Mouse (Mus musculus) heart, embryonic 10.5 days (tissue): ENCODE measurements around the gene Wwox. TPM values are rescaled to one million over a fixed set of nuclear protein-coding genes. Genes with fewer than 3 reads are reported as not detected.

Experiments used
- DNase-seq: peaks from one replicate; pipeline ENCODE4 v3.0.0-alpha.2; 2017; ENCODE audit warnings: low spot score
- H3K27ac ChIP-seq: fragments of 300-500 bp; sonication (generic); 2 replicates; pipeline ENCODE4 v1.5.1; 2016; ENCODE audit warnings: mild to moderate bottlenecking
- H3K27me3 ChIP-seq: fragments of 300-500 bp; sonication (generic); 2 replicates; pipeline ENCODE4 v1.6.1; 2016; ENCODE audit warnings: mild to moderate bottlenecking; ENCODE audit not compliant: poor library complexity, insufficient read depth, severe bottlenecking
- H3K36me3 ChIP-seq: fragments of 300-500 bp; sonication (generic); 2 replicates; pipeline ENCODE4 v1.6.1; 2016; ENCODE audit warnings: mild to moderate bottlenecking, moderate library complexity
- H3K4me1 ChIP-seq: fragments of 300-500 bp; sonication (generic); 2 replicates; pipeline ENCODE4 v1.6.1; 2016; ENCODE audit warnings: mild to moderate bottlenecking
- H3K4me3 ChIP-seq: fragments of 300-500 bp; sonication (generic); 2 replicates; pipeline ENCODE4 v1.5.1; 2016; ENCODE audit warnings: mild to moderate bottlenecking, moderate library complexity
- H3K9me3 ChIP-seq: fragments of 300-500 bp; sonication (generic); 2 replicates; pipeline ENCODE4 v1.6.1; 2016; ENCODE audit warnings: mild to moderate bottlenecking, moderate library complexity
- WGBS: fragments of 180-500 bp; shearing (Covaris S2); methylation state at CpG from one replicate; pipeline ENCODE4 v1.1.7; 2016; 5-methylcytosine and 5-hydroxymethylcytosine counted together
- polyA plus RNA-seq: library from polyadenylated mRNA; unstranded; fragments of >200 nt; fragmentation: Nextera tagmentation; extraction: Ambion mirVana; gene quantifications from 2 replicates; pipeline ENCODE4 v1.2.1, GENCODE M21; 2016

Wwox gene
- polyA plus RNA-seq, 1 experiment from 2014 or later, result 9.8 TPM

DNA sequence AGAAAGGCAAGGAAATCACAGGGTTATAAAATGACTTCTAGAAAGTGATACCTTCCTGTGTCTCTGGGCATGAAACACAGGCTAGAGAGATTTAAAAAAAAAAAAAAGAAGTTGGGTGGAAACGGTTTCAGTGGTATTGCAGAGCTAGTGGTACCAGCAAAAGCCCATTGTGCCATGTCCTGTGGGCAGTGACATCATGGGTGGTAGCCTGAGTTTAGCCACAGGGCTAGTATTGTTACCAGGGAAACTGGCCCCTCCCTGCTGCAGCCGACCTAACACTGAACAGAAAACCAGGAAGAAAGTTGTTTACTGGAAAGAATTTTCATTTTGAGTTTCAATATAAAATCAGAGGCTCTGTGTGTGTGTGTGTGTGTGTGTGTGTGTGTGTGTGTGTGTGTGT lies 836.8 kb downstream of the Wwox start:
- H3K27me3 ChIP-seq, result no peaks in the 10 kb centered on the region
- H3K27ac ChIP-seq, result no peak overlapping the region
- H3K4me1 ChIP-seq, result 0 out of 2 replicates have a peak, but pooled peaks cover 3% of the 10 kb centered on the region
- H3K36me3 ChIP-seq, result no peaks in the 10 kb centered on the region
- no peak for DNase-seq
- H3K9me3 ChIP-seq, result no peaks in the 10 kb centered on the region
- 77% methylated on average over 2 of the region's 2 CpGs for WGBS
- no peak overlapping the region for H3K4me3 ChIP-seq

DNA sequence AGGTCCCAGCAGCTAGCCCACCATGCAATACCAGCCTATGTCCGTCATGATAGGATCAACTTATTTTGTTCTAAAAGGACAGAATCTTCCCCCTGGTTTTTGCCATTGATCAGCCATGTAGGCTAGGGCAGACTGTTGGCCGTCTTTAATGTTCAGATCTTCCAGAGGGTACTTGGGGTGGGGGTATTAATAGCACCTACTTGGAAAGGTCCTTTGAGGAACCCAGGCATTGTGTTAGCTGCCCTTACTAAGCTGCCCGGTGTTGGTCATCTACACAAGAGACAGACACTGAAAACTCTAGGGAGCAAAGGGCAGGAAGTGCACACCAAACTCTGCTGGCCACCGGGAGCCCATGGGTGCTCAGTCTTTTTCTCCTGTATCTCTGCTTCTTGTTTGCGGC lies 838.8 kb downstream of the Wwox start:
- Histone ChIP-seq H3K27ac (no peak overlapping the region), H3K9me3 (no peaks in the 10 kb centered on the region), H3K4me1 (0 out of 2 replicates have a peak, but pooled peaks cover 3% of the 10 kb centered on the region), H3K36me3 (no peaks in the 10 kb centered on the region), H3K27me3 (no peaks in the 10 kb centered on the region), H3K4me3 (no peak overlapping the region)
- 88% methylated on average over 5 of the region's 5 CpGs for WGBS
- peak; percentile 58 for DNase-seq

GRCm38 (mm10) chr8:115290224-115290623 lies 850.8 kb downstream of the Wwox start:
- Histone ChIP-seq H3K27me3 (no peaks in the 10 kb centered on the region), H3K4me1 (no peaks in the 10 kb centered on the region), H3K4me3 (no peak overlapping the region), H3K36me3 (no peaks in the 10 kb centered on the region), H3K27ac (no peak overlapping the region), H3K9me3 (no peaks in the 10 kb centered on the region)
- 64% methylated on average over 8 of the region's 8 CpGs for WGBS
- no peak for DNase-seq

GRCm38 (mm10) chr8:115296760-115297159 lies 857.3 kb downstream of the Wwox start:
- no peaks in the 10 kb centered on the region for H3K4me1 ChIP-seq
- no peak overlapping the region for H3K4me3 ChIP-seq
- no peak for DNase-seq
- no peak overlapping the region for H3K27ac ChIP-seq
- H3K27me3 ChIP-seq, result no peaks in the 10 kb centered on the region
- H3K36me3 ChIP-seq, result no peaks in the 10 kb centered on the region
- 79% methylated on average over 9 of the region's 9 CpGs for WGBS
- H3K9me3 ChIP-seq, result no peaks in the 10 kb centered on the region

DNA sequence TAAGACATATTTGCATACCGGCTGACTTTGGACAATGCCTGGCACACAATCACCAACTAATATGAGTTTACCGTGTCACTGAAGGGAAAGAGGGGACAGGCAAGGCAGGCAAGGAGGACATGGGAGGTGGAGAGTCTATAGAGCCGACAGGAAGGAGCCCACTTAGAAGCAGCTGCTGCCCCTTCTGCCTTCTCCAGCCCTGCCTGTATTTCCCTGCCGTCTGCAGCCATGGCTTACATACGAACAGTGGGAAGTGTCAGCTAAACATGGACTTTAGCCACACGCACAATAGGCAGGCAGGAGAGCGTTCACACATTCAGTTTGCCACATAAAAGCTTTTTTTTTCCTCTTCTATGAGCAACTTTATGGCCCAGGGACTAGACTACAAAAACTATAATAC lies 863.0 kb downstream of the Wwox start:
- 0 out of 2 replicates have a peak, but pooled peaks cover 5% of the 10 kb centered on the region for H3K27me3 ChIP-seq
- no peaks in the 10 kb centered on the region for H3K36me3 ChIP-seq
- H3K27ac ChIP-seq, result no peak overlapping the region
- DNase-seq, result no peak
- H3K9me3 ChIP-seq, result no peaks in the 10 kb centered on the region
- peaks cover 3% of the 10 kb centered on the region; the same call in 1 of the 2 replicates for H3K4me1 ChIP-seq
- no peak overlapping the region for H3K4me3 ChIP-seq
- WGBS, result 67% methylated on average over 7 of the region's 7 CpGs

DNA sequence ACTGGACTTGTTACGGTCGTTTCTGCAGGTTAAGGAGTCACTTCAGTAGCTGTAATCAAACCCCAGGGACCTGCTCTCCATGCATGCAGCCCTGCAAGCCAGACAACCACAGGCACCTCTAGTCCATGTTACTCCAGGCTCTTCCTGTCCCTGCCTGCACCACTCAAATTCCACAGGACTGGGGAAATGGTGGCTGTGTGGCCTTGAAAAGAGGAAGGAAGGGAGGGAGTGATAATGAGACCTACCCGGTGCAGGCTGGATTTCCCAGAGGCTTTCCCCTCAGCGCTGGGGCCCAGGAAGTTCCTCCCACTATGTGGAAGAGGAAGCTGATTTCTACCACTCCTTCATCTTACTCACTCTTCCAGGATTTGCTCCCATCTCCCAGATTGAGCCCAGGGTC lies 868.0 kb downstream of the Wwox start:
- H3K36me3 ChIP-seq, result no peaks in the 10 kb centered on the region
- H3K4me1 ChIP-seq, result peaks cover 3% of the 10 kb centered on the region; the same call in 1 of the 2 replicates
- 0 out of 2 replicates have a peak, but pooled peaks cover under 1% of the 10 kb centered on the region for H3K27me3 ChIP-seq
- no peak for DNase-seq
- H3K27ac ChIP-seq, result no peak overlapping the region; the same call in 1 of the 2 replicates
- no peak overlapping the region for H3K4me3 ChIP-seq
- 35% methylated on average over 4 of the region's 4 CpGs for WGBS
- no peaks in the 10 kb centered on the region for H3K9me3 ChIP-seq

- H3K27me3 ChIP-seq, result no peaks in the 10 kb centered on the region
- no peaks in the 10 kb centered on the region; the same call in 1 of the 2 replicates for H3K4me1 ChIP-seq
- no peak overlapping the region for H3K4me3 ChIP-seq
- H3K36me3 ChIP-seq, result no peaks in the 10 kb centered on the region
- H3K9me3 ChIP-seq, result no peaks in the 10 kb centered on the region
- H3K27ac ChIP-seq, result no peak overlapping the region
- no peak for DNase-seq
- 86% methylated on average over 6 of the region's 6 CpGs for WGBS
Observed at GRCm38 (mm10) chr8:115311003-115311402, 871.5 kb downstream of the Wwox start.

DNA sequence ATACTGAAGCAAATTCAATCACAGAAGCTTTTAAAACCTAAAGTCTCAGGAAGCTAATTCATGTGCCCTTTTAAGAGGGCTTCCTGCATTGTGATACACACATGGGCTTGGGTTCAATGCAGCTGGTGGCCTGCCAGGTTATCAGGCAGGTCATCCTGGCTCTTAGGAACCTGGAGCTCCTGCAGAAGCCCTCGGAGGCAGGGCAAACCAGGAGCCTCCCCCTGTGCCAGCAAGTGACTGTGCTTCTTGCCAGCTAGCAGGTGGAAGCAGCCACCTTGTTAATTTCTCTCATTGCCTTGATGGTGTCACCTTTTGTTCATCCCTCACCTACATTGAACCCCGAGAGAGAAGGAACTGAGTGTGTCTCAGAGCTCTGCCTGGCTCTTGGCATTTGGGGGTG lies 872.9 kb downstream of the Wwox start:
- H3K4me3 ChIP-seq, result no peak overlapping the region
- H3K27ac ChIP-seq, result no peak overlapping the region
- H3K4me1 ChIP-seq, result no peaks in the 10 kb centered on the region; the same call in 1 of the 2 replicates
- no peaks in the 10 kb centered on the region for H3K9me3 ChIP-seq
- 64% methylated on average over 2 of the region's 2 CpGs for WGBS
- H3K27me3 ChIP-seq, result no peaks in the 10 kb centered on the region
- no peak for DNase-seq
- H3K36me3 ChIP-seq, result no peaks in the 10 kb centered on the region

DNA sequence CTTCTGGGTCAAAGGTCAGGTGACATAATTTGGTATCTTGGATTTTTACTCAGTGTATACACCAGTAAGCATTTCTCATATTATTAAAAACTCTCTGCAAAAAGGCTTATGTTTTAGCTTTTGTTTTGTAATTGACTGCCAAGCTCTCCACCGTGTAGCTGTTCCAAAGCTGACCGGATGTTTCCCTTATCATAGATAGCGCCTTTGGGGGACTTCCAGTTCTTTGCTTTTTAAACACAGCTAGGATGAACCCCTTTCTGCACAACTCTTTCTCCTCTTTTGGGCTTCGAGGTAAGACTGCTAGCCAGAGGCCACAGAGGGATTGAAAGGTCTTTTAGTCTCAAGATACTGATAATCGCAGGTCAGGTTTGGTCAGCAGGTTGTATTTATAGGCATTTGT lies 883.0 kb downstream of the Wwox start:
- H3K4me1 ChIP-seq, result no peaks in the 10 kb centered on the region
- no peak overlapping the region for H3K27ac ChIP-seq
- no peaks in the 10 kb centered on the region for H3K9me3 ChIP-seq
- H3K4me3 ChIP-seq, result no peak overlapping the region
- H3K36me3 ChIP-seq, result no peaks in the 10 kb centered on the region
- DNase-seq, result no peak
- H3K27me3 ChIP-seq, result no peaks in the 10 kb centered on the region
- WGBS, result 70% methylated on average over 5 of the region's 5 CpGs

DNA sequence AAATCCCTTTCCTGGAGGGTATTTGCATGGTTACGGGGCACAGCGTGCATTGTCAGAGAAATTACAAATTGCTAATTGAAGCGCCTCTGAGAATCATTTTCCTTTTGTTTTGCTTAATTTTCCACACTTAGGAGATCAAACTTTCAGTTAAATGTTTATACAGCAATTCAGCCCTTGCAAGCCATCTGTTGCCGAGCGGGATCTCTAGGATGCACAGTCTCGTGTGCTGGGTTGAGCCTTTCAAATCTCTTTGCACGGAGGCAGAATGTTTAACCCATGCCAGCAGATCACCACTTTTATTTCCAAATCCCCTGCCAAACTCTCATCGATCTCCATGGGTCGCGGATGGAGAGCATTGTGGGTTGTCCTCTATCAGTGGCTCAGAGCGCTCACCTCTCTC lies 891.2 kb downstream of the Wwox start:
- 87% methylated on average over 11 of the region's 11 CpGs for WGBS

GRCm38 (mm10) chr8:115333972-115334371 lies 894.5 kb downstream of the Wwox start:
- H3K4me3 ChIP-seq, result no peak overlapping the region
- WGBS, result 67% methylated on average over 3 of the region's 3 CpGs
- no peaks in the 10 kb centered on the region for H3K36me3 ChIP-seq
- H3K27me3 ChIP-seq, result no peaks in the 10 kb centered on the region
- DNase-seq, result no peak
- H3K9me3 ChIP-seq, result no peaks in the 10 kb centered on the region
- H3K27ac ChIP-seq, result no peak overlapping the region
- no peaks in the 10 kb centered on the region for H3K4me1 ChIP-seq

More for the DNA sequence above, 891.2 kb downstream of the Wwox start:
- H3K9me3 ChIP-seq, result no peaks in the 10 kb centered on the region
- no peaks in the 10 kb centered on the region for H3K36me3 ChIP-seq
- no peaks in the 10 kb centered on the region for H3K4me1 ChIP-seq
- no peak overlapping the region for H3K27ac ChIP-seq
- no peaks in the 10 kb centered on the region for H3K27me3 ChIP-seq
- DNase-seq, result no peak
- H3K4me3 ChIP-seq, result no peak overlapping the region

- H3K4me3 ChIP-seq, result no peak overlapping the region
- WGBS, result 69% methylated on average over 1 of the region's 1 CpGs
- H3K27ac ChIP-seq, result no peak overlapping the region
- no peaks in the 10 kb centered on the region for H3K9me3 ChIP-seq
- no peak for DNase-seq
- H3K27me3 ChIP-seq, result no peaks in the 10 kb centered on the region
- H3K36me3 ChIP-seq, result no peaks in the 10 kb centered on the region
- H3K4me1 ChIP-seq, result no peaks in the 10 kb centered on the region
Observed at GRCm38 (mm10) chr8:115336361-115336760, 896.9 kb downstream of the Wwox start.

DNA sequence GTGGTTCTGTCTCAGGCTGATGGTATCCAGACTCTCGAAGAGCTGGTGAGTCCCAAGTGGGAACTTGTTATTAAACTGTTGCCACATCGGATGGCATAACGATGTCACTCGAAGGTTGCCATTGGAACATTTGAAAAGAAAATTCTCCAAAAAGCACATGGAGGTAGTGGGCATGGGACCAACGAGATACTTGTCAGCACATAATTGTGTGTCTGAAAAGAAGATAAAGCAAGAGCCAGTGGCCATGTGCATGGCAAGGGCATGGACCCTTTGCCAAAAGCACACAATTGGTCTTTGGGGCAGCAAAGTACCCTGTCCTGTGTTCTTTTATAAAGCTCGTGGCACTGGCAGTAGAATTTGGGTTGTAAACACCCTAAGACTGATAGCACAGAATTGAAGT lies 909.2 kb downstream of the Wwox start:
- H3K9me3 ChIP-seq, result no peaks in the 10 kb centered on the region
- no peaks in the 10 kb centered on the region for H3K27me3 ChIP-seq
- H3K4me3 ChIP-seq, result no peak overlapping the region
- H3K4me1 ChIP-seq, result no peaks in the 10 kb centered on the region
- H3K36me3 ChIP-seq, result no peaks in the 10 kb centered on the region
- H3K27ac ChIP-seq, result no peak overlapping the region
- no peak for DNase-seq
- WGBS, result 74% methylated on average over 6 of the region's 6 CpGs

DNA sequence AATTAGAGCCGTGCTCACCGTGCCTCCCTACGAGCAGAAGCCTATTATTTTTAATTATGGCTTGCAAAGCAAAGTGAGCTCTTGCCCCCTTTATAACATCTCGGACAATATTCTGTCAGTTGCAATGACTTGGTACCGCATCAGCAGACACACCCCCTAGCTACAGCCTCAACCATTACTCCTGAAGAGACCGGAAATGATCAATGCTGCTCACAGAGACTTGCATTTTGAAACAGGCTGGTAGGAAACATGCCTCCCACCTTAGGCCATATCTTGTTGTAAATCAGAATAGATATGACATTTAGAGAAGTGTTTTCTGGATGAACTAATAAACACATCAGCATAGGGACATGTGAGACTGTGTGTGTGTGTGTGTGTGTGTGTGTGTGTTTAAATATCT lies 911.3 kb downstream of the Wwox start:
- Histone ChIP-seq H3K4me3 (no peak overlapping the region), H3K36me3 (no peaks in the 10 kb centered on the region), H3K4me1 (no peaks in the 10 kb centered on the region), H3K27me3 (no peaks in the 10 kb centered on the region), H3K27ac (no peak overlapping the region), H3K9me3 (0 out of 2 replicates have a peak, but pooled peaks cover 7% of the 10 kb centered on the region)
- 86% methylated on average over 6 of the region's 6 CpGs for WGBS
- no peak for DNase-seq
